Mouse (Mus musculus) midbrain, embryonic 11.5 days (tissue): ENCODE results near the gene Olfr1156. TPM values are rescaled to one million over a fixed set of nuclear protein-coding genes. Genes with fewer than 3 reads are reported as not detected.

Experiments
- ATAC-seq: fragments of 200-750 bp; cut with Nextera tagmentation; 2 replicates; pipeline ENCODE4 v1.8.0; 2017; ENCODE audit warnings: moderate TSS enrichment, moderate library complexity; ENCODE audit not compliant: low FRiP score
- DNase-seq: peaks from one replicate; pipeline ENCODE4 v3.0.0; 2015; ENCODE audit warnings: low spot score; ENCODE audit errors: missing footprints
- H3K27ac ChIP-seq: fragments of 300-500 bp; sonication (generic); 2 replicates; pipeline ENCODE4 v1.5.1; 2014; ENCODE audit warnings: low read depth, low read length
- H3K27me3 ChIP-seq: fragments of 300-500 bp; sonication (generic); 2 replicates; pipeline ENCODE4 v1.6.1; 2014; ENCODE audit warnings: mild to moderate bottlenecking, low read length, moderate library complexity, mixed read lengths; ENCODE audit not compliant: control insufficient read depth, insufficient read depth
- H3K36me3 ChIP-seq: fragments of 300-500 bp; sonication (generic); 2 replicates; pipeline ENCODE4 v1.6.1; 2014; ENCODE audit warnings: mild to moderate bottlenecking, low read length, moderate library complexity, mixed read lengths; ENCODE audit not compliant: control insufficient read depth, insufficient read depth
- H3K4me1 ChIP-seq: fragments of 300-500 bp; sonication (generic); 2 replicates; pipeline ENCODE4 v1.6.1; 2014; ENCODE audit warnings: low read length; ENCODE audit not compliant: control insufficient read depth, insufficient read depth
- H3K4me2 ChIP-seq: fragments of 300-500 bp; sonication (generic); 2 replicates; pipeline ENCODE4 v1.6.1; 2014; ENCODE audit warnings: mild to moderate bottlenecking, moderate library complexity
- H3K4me3 ChIP-seq: fragments of 300-500 bp; sonication (generic); 2 replicates; pipeline ENCODE4 v1.5.1; 2014; ENCODE audit warnings: low read depth, low read length
- H3K9ac ChIP-seq: fragments of 300-500 bp; sonication (generic); 2 replicates; pipeline ENCODE4 v1.6.1; 2014; ENCODE audit warnings: low read length
- H3K9me3 ChIP-seq: fragments of 300-500 bp; sonication (generic); 2 replicates; pipeline ENCODE4 v1.6.1; 2016; ENCODE audit warnings: low read length; ENCODE audit not compliant: control insufficient read depth
- WGBS: fragments of 180-500 bp; shearing (Covaris S2); extraction: QIAGEN DNeasy Blood & Tissue Kit; methylation state at CpG from one replicate; pipeline ENCODE4 v1.1.7; 2014; 5-methylcytosine and 5-hydroxymethylcytosine counted together
- polyA plus RNA-seq: library from polyadenylated mRNA; unstranded; fragments of >200 nt; fragmentation: Nextera tagmentation; extraction: Ambion mirVana; gene quantifications from 2 replicates; pipeline ENCODE4 v1.2.1, GENCODE M21; 2014

Olfr1156 gene
- not detected in 2 replicates for polyA plus RNA-seq

DNA sequence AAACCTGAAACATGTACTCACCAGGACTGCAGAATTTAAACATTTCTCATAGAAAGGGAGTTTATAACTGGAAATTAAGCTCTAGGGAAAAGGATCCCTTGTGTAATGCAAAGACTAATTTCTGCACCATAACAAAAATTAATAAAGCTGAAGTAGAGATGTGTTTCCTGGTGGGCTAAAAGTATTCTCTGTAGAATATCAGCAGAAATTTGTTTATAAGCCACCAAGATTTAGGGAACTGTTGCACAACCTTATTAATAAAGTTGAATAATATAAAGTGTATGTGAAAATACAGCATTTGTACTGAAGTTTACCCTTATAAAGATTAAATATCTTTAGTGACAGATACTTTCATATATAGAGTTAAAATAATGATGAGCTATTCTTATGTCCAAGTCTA, at the start of gene Olfr1156:
Olfr1156 (minus strand) TSS at position 101 of the 400 bp plus-strand sequence.
- no peak for ATAC-seq
- no peak within 1 kb of the TSS for H3K27ac ChIP-seq
- no peaks in the 10 kb centered on the region for H3K4me1 ChIP-seq
- H3K36me3 ChIP-seq = no peaks in the 10 kb centered on the region
- H3K9me3 ChIP-seq = no peaks in the 10 kb centered on the region
- no peak within 1 kb of the TSS for H3K9ac ChIP-seq
- H3K27me3 ChIP-seq = no peaks in the 10 kb centered on the region
- H3K4me3 ChIP-seq = no peak within 1 kb of the TSS
- DNase-seq = no peak
- no peak within 1 kb of the TSS for H3K4me2 ChIP-seq

GRCm38 (mm10) chr2:87989813-87990212, 36.9 kb upstream of the Olfr1156 start, which contains the start of gene Olfr1158:
Olfr1158 (plus strand) TSS chr2:87990113.
- ATAC-seq = no peak
- H3K4me1 ChIP-seq = no peaks in the 10 kb centered on the region
- DNase-seq = no peak
- no peak within 1 kb of the TSS for H3K4me2 ChIP-seq
- H3K36me3 ChIP-seq = no peaks in the 10 kb centered on the region
- H3K9me3 ChIP-seq = no peaks in the 10 kb centered on the region
- no peak within 1 kb of the TSS for H3K27ac ChIP-seq
- no peaks in the 10 kb centered on the region for H3K27me3 ChIP-seq
- H3K9ac ChIP-seq = no peak within 1 kb of the TSS
- H3K4me3 ChIP-seq = no peak within 1 kb of the TSS

DNA sequence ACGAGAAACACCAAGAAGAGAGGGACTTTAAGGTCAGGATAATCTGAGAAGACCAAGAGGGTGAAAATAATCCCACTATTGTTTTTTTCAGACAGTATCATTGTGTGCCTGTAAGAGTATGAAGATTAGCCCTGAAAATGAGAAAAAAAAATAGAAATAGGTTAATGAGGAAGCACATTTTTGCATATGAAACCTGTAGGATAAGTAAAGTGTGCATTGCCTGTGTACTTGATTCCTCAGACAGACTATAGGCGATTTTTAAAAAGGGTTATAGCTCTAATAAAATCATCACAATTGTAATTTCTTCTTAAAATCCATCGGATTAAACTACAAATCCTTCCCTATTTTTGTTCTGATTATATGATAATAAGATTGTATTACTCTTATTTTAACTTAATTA, 21.7 kb upstream of the Olfr1156 start, which contains the start of gene Olfr74:
Olfr74 (minus strand) TSS at position 101 of the 400 bp plus-strand sequence.
- Histone ChIP-seq H3K27me3 (no peaks in the 10 kb centered on the region), H3K9me3 (no peaks in the 10 kb centered on the region), H3K4me2 (no peak within 1 kb of the TSS), H3K9ac (no peak within 1 kb of the TSS), H3K36me3 (no peaks in the 10 kb centered on the region), H3K4me3 (no peak within 1 kb of the TSS), H3K27ac (no peak within 1 kb of the TSS), H3K4me1 (no peaks in the 10 kb centered on the region)
- WGBS = 80% methylated on average over 3 of the region's 3 CpGs
- ATAC-seq (no peak), DNase-seq (no peak)

DNA sequence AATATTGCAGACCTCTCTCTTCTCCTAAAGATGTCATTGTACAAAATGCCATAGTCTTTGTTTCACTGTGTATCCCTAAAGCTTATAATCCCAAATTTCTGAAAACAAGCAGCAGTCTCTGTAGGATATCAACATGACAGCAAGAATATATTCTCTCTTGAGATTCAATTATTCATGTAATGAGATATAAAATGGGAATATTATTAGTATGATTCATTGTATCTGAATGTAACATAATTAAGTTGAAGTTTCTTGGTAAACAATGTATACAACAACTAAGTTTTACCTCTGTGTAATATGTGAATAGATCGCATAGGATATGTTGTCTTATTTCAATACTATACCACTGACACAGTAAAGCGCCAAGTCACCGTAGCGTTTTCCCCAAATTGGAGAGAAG, 15.3 kb upstream of the Olfr1156 start, which contains the start of gene Olfr1157:
Olfr1157 (minus strand) TSS at position 101 of the 400 bp plus-strand sequence.
- ATAC-seq (no peak), DNase-seq (no peak)
- H3K4me1 ChIP-seq = no peaks in the 10 kb centered on the region
- H3K9me3 ChIP-seq = no peaks in the 10 kb centered on the region
- H3K36me3 ChIP-seq = no peaks in the 10 kb centered on the region
- H3K4me2 ChIP-seq = no peak within 1 kb of the TSS
- no peaks in the 10 kb centered on the region for H3K27me3 ChIP-seq
- 95% methylated on average over 4 of the region's 4 CpGs for WGBS
- H3K27ac ChIP-seq = no peak within 1 kb of the TSS
- no peak within 1 kb of the TSS for H3K4me3 ChIP-seq
- no peak within 1 kb of the TSS for H3K9ac ChIP-seq

DNA sequence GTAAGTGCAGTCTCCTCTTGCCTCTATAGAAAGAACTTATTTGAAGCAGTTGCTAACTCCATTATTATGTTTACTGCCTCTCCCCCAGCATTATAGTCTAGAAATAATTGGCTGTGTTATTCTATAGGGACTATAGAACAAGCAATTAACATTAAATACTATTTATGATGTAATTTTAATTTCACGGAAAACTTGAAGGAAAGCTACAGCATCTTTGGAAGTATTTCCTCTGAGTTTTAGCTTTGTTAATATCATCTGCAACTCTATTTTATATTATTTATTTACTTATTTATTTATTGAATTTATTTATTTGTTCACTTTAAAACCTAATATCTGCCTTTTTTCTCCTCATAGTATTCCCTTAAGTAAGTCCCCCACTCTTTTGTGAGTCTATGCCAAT, 7.9 kb downstream of the Olfr1156 start, which contains the start of gene Olfr1155:
Olfr1155 (minus strand) TSS at position 101 of the 400 bp plus-strand sequence.
- Histone ChIP-seq H3K27me3 (no peaks in the 10 kb centered on the region), H3K4me1 (no peaks in the 10 kb centered on the region), H3K27ac (no peak within 1 kb of the TSS), H3K9me3 (no peaks in the 10 kb centered on the region), H3K4me3 (no peak within 1 kb of the TSS), H3K9ac (no peak within 1 kb of the TSS), H3K36me3 (no peaks in the 10 kb centered on the region), H3K4me2 (no peak within 1 kb of the TSS)
- 96% methylated on average over 1 of the region's 1 CpGs for WGBS
- DNase-seq = no peak
- ATAC-seq = no peak

- DNase-seq = no peak
- no peaks in the 10 kb centered on the region for H3K27me3 ChIP-seq
- 86% methylated on average over 1 of the region's 1 CpGs for WGBS
- H3K27ac ChIP-seq = no peak within 1 kb of the TSS
- no peaks in the 10 kb centered on the region for H3K9me3 ChIP-seq
- no peak for ATAC-seq
- H3K4me1 ChIP-seq = no peaks in the 10 kb centered on the region
- no peak within 1 kb of the TSS for H3K4me2 ChIP-seq
- H3K36me3 ChIP-seq = no peaks in the 10 kb centered on the region
- no peak within 1 kb of the TSS for H3K4me3 ChIP-seq
- no peak within 1 kb of the TSS for H3K9ac ChIP-seq
Measured at GRCm38 (mm10) chr2:87905066-87905465, 47.8 kb downstream of the Olfr1156 start, which contains the start of gene Olfr1154. Olfr1154 (minus strand) TSS chr2:87905166.

Other genes starting within 250 kb of the Olfr1156 start
- not detected in 2 replicates for gene Olfr1137, start 239.9 kb downstream of the Olfr1156 start, polyA plus RNA-seq
- not detected in 2 replicates for gene Olfr1138, start 213.1 kb downstream of the Olfr1156 start, polyA plus RNA-seq
- gene Olfr1140, start 209.3 kb downstream of the Olfr1156 start, polyA plus RNA-seq = not detected in 2 replicates
- not detected in 2 replicates for gene Olfr1141, start 199.1 kb downstream of the Olfr1156 start, polyA plus RNA-seq
- gene Olfr152, start 173.6 kb downstream of the Olfr1156 start, polyA plus RNA-seq = not detected in 2 replicates
- not detected in 2 replicates for gene Olfr1143, start 152.5 kb downstream of the Olfr1156 start, polyA plus RNA-seq
- gene Olfr1145, start 143.3 kb downstream of the Olfr1156 start, polyA plus RNA-seq = not detected in 2 replicates
- gene Olfr1148, start 122.6 kb downstream of the Olfr1156 start, polyA plus RNA-seq = not detected in 2 replicates
- gene Olfr1150-ps1, start 109.1 kb downstream of the Olfr1156 start, polyA plus RNA-seq = not detected in 2 replicates
- gene Olfr1151, start 97.2 kb downstream of the Olfr1156 start, polyA plus RNA-seq = not detected in 2 replicates
- 0.01 TPM in 1 of 2 replicates, not detected in the other for gene Olfr1152, start 86.6 kb downstream of the Olfr1156 start, polyA plus RNA-seq
- not detected in 2 replicates for gene Olfr1153, start 58.1 kb downstream of the Olfr1156 start, polyA plus RNA-seq
- gene Olfr1154, start 47.9 kb downstream of the Olfr1156 start, polyA plus RNA-seq = not detected in 2 replicates
- not detected in 2 replicates for gene Olfr1155, start 8.0 kb downstream of the Olfr1156 start, polyA plus RNA-seq
- not detected in 2 replicates for gene Olfr1157, start 15.2 kb upstream of the Olfr1156 start, polyA plus RNA-seq
- not detected in 2 replicates for gene Olfr74, start 21.6 kb upstream of the Olfr1156 start, polyA plus RNA-seq
- gene Olfr1158, start 37.0 kb upstream of the Olfr1156 start, polyA plus RNA-seq = not detected in 2 replicates
- gene Olfr1160, start 55.2 kb upstream of the Olfr1156 start, polyA plus RNA-seq = not detected in 2 replicates
- gene Olfr1161, start 69.7 kb upstream of the Olfr1156 start, polyA plus RNA-seq = not detected in 2 replicates
- not detected in 2 replicates for gene Olfr73, start 84.6 kb upstream of the Olfr1156 start, polyA plus RNA-seq
- gene Olfr1162, start 98.0 kb upstream of the Olfr1156 start, polyA plus RNA-seq = not detected in 2 replicates
- not detected in 2 replicates for gene Olfr1163, start 118.7 kb upstream of the Olfr1156 start, polyA plus RNA-seq
- gene Olfr1164, start 140.9 kb upstream of the Olfr1156 start, polyA plus RNA-seq = not detected in 2 replicates
- gene Olfr1166, start 175.2 kb upstream of the Olfr1156 start, polyA plus RNA-seq = not detected in 2 replicates
- not detected in 2 replicates for gene Olfr1167, start 202.1 kb upstream of the Olfr1156 start, polyA plus RNA-seq
- not detected in 2 replicates for gene Olfr1168, start 228.8 kb upstream of the Olfr1156 start, polyA plus RNA-seq